Mouse (Mus musculus) cerebellum, adult 2 months (tissue): ENCODE data around the gene Cxcr5. TPM values are rescaled to one million over a fixed set of nuclear protein-coding genes. Genes with fewer than 3 reads are reported as not detected.
A peak's percentile ranks its signal among the peaks of the same experiment; 100 is the strongest.

ENCODE experiments used
- DNase-seq, 2 experiments: peaks; one replicate each; pipeline ENCODE4 v3.0.0; 2021
- H3K27ac ChIP-seq: fragments of 200-500 bp; 2 replicates; pipeline ENCODE4 v1.5.1; 2012; ENCODE audit warnings: low read length, control low read depth, inconsistent platforms; ENCODE audit not compliant: insufficient read depth
- H3K27me3 ChIP-seq: fragments of 200-500 bp; 2 replicates; pipeline ENCODE4 v1.6.1; 2012; ENCODE audit warnings: inconsistent platforms, mild to moderate bottlenecking, low read length, moderate library complexity; ENCODE audit not compliant: control insufficient read depth, insufficient read depth
- H3K4me1 ChIP-seq: fragments of 200-500 bp; 2 replicates; pipeline ENCODE4 v1.6.1; 2011; ENCODE audit warnings: low read length; ENCODE audit not compliant: control insufficient read depth, insufficient read depth
- H3K4me3 ChIP-seq: fragments of 200-500 bp; replicated peaks from 2 replicates; pipeline ENCODE3; 2011; ENCODE audit warnings: mild to moderate bottlenecking, low read depth, low read length, control low read depth; ENCODE audit not compliant: insufficient read depth
- CTCF ChIP-seq: fragments of 200-500 bp; IDR thresholded peaks from 2 replicates; pipeline ENCODE4 v1.5.1; 2011; ENCODE audit warnings: low read depth, mild to moderate bottlenecking, control low read depth, low read length, moderate library complexity, borderline replicate concordance; ENCODE audit not compliant: insufficient read depth
- POLR2A ChIP-seq: fragments of 200-500 bp; IDR thresholded peaks from 2 replicates; pipeline ENCODE4 v1.6.1; 2011; ENCODE audit warnings: low read length, control low read depth, borderline replicate concordance; ENCODE audit not compliant: insufficient read depth
- WGBS: fragments of 180-500 bp; shearing (Covaris S2); methylation state at CpG from one replicate; pipeline ENCODE4 v1.1.7; 2018; 5-methylcytosine and 5-hydroxymethylcytosine counted together
- polyA plus RNA-seq: library from polyadenylated mRNA; depleted of rRNA; stranded (reverse); fragments of >200 nt; gene quantifications from 2 replicates; pipeline ENCODE4 v1.2.3, GENCODE M21; 2012

Cxcr5 gene
- polyA plus RNA-seq, 1 experiment: 0.20 TPM

- under 1% methylated on average over 29 of the region's 29 CpGs for WGBS
- H3K27me3 ChIP-seq: no peaks in the 10 kb centered on the region
- peak; percentile 85 to 90 for DNase-seq
- H3K4me1 ChIP-seq: peaks cover 5% of the 10 kb centered on the region; the same call in 1 of the 2 replicates
- no peak for TF ChIP-seq POLR2A
- peak; percentile 16; the same call in 1 of the 2 replicates for TF ChIP-seq CTCF
- peak overlapping the region; percentile 97 for H3K4me3 ChIP-seq
- peak overlapping the region; percentile 99 for H3K27ac ChIP-seq
Observed at GRCm38 (mm10) chr9:44478959-44479605, 82.6 kb downstream of the Cxcr5 start.

- WGBS: under 1% methylated on average over 21 of the region's 27 CpGs
- no peak for TF ChIP-seq POLR2A
- TF ChIP-seq CTCF: no peak; the same call in 1 of the 2 replicates
- peak; percentile 75 to 79 for DNase-seq
- Histone ChIP-seq H3K27me3 (no peaks in the 10 kb centered on the region), H3K4me3 (peak overlapping the region; percentile 97), H3K4me1 (peaks cover 5% of the 10 kb centered on the region; the same call in 1 of the 2 replicates), H3K27ac (peak overlapping the region; percentile 92)
Observed at GRCm38 (mm10) chr9:44478229-44478921, 83.3 kb downstream of the Cxcr5 start.

GRCm38 (mm10) chr9:44477339-44478228 lies 84.1 kb downstream of the Cxcr5 start:
- H3K27ac ChIP-seq: peak overlapping the region; percentile 92
- peak; percentile 75 for TF ChIP-seq CTCF
- TF ChIP-seq POLR2A: no peak

GRCm38 (mm10) chr9:44475936-44476335 lies 85.7 kb downstream of the Cxcr5 start:
- no peak overlapping the region for H3K27ac ChIP-seq
- no peak overlapping the region for H3K4me3 ChIP-seq
- no peak for DNase-seq
- H3K4me1 ChIP-seq: peaks cover 5% of the 10 kb centered on the region; the same call in 1 of the 2 replicates
- TF ChIP-seq POLR2A: no peak
- peak; percentile 17; the same call in 1 of the 2 replicates for TF ChIP-seq CTCF
- H3K27me3 ChIP-seq: no peaks in the 10 kb centered on the region
- WGBS: 95% methylated on average over 3 of the region's 3 CpGs

More at GRCm38 (mm10) chr9:44477339-44478228, 84.1 kb downstream of the Cxcr5 start:
- peak; percentile 74 to 87 for DNase-seq
- Histone ChIP-seq H3K4me1 (peaks cover 5% of the 10 kb centered on the region; the same call in 1 of the 2 replicates), H3K4me3 (peak overlapping the region; percentile 97), H3K27me3 (no peaks in the 10 kb centered on the region)
- 11% methylated on average over 24 of the region's 24 CpGs for WGBS

- peaks cover 5% of the 10 kb centered on the region; the same call in 1 of the 2 replicates for H3K4me1 ChIP-seq
- no peak overlapping the region for H3K27ac ChIP-seq
- 3% methylated on average over 1 of the region's 1 CpGs for WGBS
- DNase-seq: peak in 1 of 2 experiments; percentile 42
- H3K4me3 ChIP-seq: no peak overlapping the region
- no peak for TF ChIP-seq CTCF
- TF ChIP-seq POLR2A: no peak
- H3K27me3 ChIP-seq: no peaks in the 10 kb centered on the region
Observed at GRCm38 (mm10) chr9:44474327-44474726, 87.3 kb downstream of the Cxcr5 start.

GRCm38 (mm10) chr9:44473184-44473583 lies 88.5 kb downstream of the Cxcr5 start:
- no peak for TF ChIP-seq CTCF
- peak in 1 of 2 experiments; percentile 7 for DNase-seq
- H3K4me1 ChIP-seq: peaks cover 5% of the 10 kb centered on the region; the same call in 1 of the 2 replicates
- no peak overlapping the region for H3K4me3 ChIP-seq
- no peaks in the 10 kb centered on the region for H3K27me3 ChIP-seq
- no peak overlapping the region for H3K27ac ChIP-seq
- WGBS: 62% methylated on average over 3 of the region's 3 CpGs

GRCm38 (mm10) chr9:44468800-44469199 lies 92.9 kb downstream of the Cxcr5 start:
- TF ChIP-seq POLR2A: no peak
- no peak for TF ChIP-seq CTCF
- no peak overlapping the region for H3K4me3 ChIP-seq
- H3K4me1 ChIP-seq: no peaks in the 10 kb centered on the region
- no peak for DNase-seq
- H3K27ac ChIP-seq: no peak overlapping the region
- no peaks in the 10 kb centered on the region for H3K27me3 ChIP-seq
- 30% methylated on average over 2 of the region's 2 CpGs for WGBS
